Mouse (Mus musculus) midbrain, embryonic 15.5 days (tissue): ENCODE data around the gene Ccdc18. TPM values are rescaled to one million over a fixed set of nuclear protein-coding genes. Genes with fewer than 3 reads are reported as not detected.
"Not testable (repeated sequence)": the region's sequence is repeated elsewhere in the genome, so short reads cannot be mapped to it uniquely, and the experiment has no call there.

ENCODE experiments used
- ATAC-seq: fragments of 200-750 bp; cut with Nextera tagmentation; replicated peaks from 2 replicates; pipeline ENCODE4 v1.8.0; 2017; ENCODE audit warnings: moderate TSS enrichment
- H3K27ac ChIP-seq: fragments of 300-500 bp; sonication (generic); 2 replicates; pipeline ENCODE4 v1.5.1; 2015; ENCODE audit warnings: mild to moderate bottlenecking, inconsistent platforms
- H3K27me3 ChIP-seq: fragments of 300-500 bp; sonication (generic); replicated peaks from 2 replicates; pipeline ENCODE4 v1.6.1; 2015; ENCODE audit warnings: inconsistent platforms
- H3K36me3 ChIP-seq: fragments of 300-500 bp; sonication (generic); replicated peaks from 2 replicates; pipeline ENCODE4 v1.6.1; 2015; ENCODE audit warnings: inconsistent platforms
- H3K4me1 ChIP-seq: fragments of 300-500 bp; sonication (generic); 2 replicates; pipeline ENCODE4 v1.6.1; 2015; ENCODE audit warnings: inconsistent platforms
- H3K4me2 ChIP-seq: fragments of 300-500 bp; sonication (generic); 2 replicates; pipeline ENCODE4 v1.6.1; 2015; ENCODE audit warnings: inconsistent platforms, mild to moderate bottlenecking, moderate library complexity
- H3K4me3 ChIP-seq: fragments of 300-500 bp; sonication (generic); 2 replicates; pipeline ENCODE4 v1.5.1; 2015; ENCODE audit warnings: mild to moderate bottlenecking, inconsistent platforms
- H3K9ac ChIP-seq: fragments of 300-500 bp; sonication (generic); 2 replicates; pipeline ENCODE4 v1.6.1; 2015; ENCODE audit warnings: mild to moderate bottlenecking, inconsistent platforms
- H3K9me3 ChIP-seq: fragments of 300-500 bp; sonication (generic); 2 replicates; pipeline ENCODE4 v1.6.1; 2016; ENCODE audit warnings: inconsistent platforms
- WGBS: fragments of 180-500 bp; shearing (Covaris S2); methylation state at CpG from one replicate; pipeline ENCODE4 v1.1.7; 2015; ENCODE audit warnings: mixed read lengths; 5-methylcytosine and 5-hydroxymethylcytosine counted together
- polyA plus RNA-seq: library from polyadenylated mRNA; unstranded; fragments of >200 nt; fragmentation: Nextera tagmentation; extraction: Ambion mirVana; gene quantifications from 2 replicates; pipeline ENCODE4 v1.2.1, GENCODE M21; 2015

Ccdc18 gene
- polyA plus RNA-seq, 1 experiment from 2014 or later, result 2.0 TPM

DNA sequence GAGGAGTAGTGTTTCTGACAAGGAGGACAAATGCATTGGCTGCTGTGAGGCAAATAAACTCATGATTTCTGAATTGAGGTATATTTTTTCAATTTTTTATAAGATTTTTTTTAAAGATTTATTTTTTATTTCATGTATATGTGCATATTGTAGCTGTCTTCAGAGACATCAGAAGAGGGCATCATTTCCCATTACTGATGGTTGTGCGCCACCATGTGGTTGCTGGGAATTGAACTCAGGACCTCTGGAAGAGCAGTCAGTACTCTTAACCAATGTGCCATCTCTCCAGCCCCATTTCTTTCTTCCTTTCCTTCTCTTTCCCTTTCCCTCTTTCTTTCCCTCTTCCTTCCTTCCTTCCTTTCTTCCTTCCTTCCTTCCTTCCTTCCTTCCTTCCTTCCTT, 31.0 kb downstream of the Ccdc18 start:
- ATAC-seq, result no peak
- Histone ChIP-seq H3K36me3 (no peaks in the 10 kb centered on the region), H3K27ac (no peak overlapping the region)

DNA sequence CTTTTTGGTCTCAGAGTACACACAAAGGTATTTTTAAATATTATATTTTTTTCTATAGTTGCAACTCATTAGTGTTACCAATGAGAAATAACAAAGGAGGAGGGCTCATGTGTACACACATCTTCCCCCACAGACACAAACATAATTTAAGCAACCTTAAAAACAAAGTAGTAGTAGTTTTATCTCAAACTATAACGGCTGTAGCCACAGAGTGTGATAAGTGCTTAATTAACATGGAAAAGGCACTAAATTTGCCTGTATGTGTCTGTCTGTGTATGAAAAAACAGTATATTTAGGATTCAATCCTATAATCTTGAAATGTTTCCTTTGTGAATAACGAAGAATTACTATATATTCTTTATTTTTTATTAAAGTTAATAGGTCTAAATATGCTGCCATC, 51.4 kb downstream of the Ccdc18 start:
- WGBS, result 90% methylated on average over 2 of the region's 2 CpGs
- H3K36me3 ChIP-seq, result no peaks in the 10 kb centered on the region
- H3K27me3 ChIP-seq, result no peaks in the 10 kb centered on the region
- H3K4me2 ChIP-seq, result no peak overlapping the region
- H3K9me3 ChIP-seq, result no peaks in the 10 kb centered on the region
- no peak overlapping the region for H3K27ac ChIP-seq
- no peaks in the 10 kb centered on the region for H3K4me1 ChIP-seq
- H3K4me3 ChIP-seq, result no peak overlapping the region
- H3K9ac ChIP-seq, result no peak overlapping the region
- no peak for ATAC-seq

More for the DNA sequence above, 31.0 kb downstream of the Ccdc18 start:
- no peak overlapping the region for H3K4me3 ChIP-seq
- no peaks in the 10 kb centered on the region for H3K9me3 ChIP-seq
- no peak overlapping the region for H3K9ac ChIP-seq
- no peaks in the 10 kb centered on the region for H3K4me1 ChIP-seq
- no peak overlapping the region for H3K4me2 ChIP-seq
- no peaks in the 10 kb centered on the region for H3K27me3 ChIP-seq
- WGBS, result 25% methylated on average over 1 of the region's 1 CpGs

DNA sequence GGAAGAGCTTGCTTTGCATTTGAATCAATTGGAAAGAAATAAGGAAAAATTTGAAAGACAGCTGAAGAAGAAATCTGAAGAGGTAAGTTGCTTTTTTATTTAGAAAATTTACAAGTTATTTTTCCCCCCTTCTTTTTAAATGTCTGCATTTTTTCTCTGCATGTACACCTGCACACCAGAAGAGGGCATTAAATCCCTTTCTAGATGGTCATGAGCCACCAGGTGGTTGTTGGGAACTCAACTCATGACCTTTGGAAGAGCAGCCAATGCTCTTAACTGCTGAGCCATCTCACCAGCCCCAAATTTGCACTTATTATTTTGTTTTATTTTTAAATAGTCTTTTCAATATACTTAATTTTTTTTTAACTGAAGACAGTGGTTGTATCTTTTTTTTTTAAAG, 56.3 kb downstream of the Ccdc18 start:
- no peak overlapping the region for H3K27ac ChIP-seq
- no peaks in the 10 kb centered on the region for H3K4me1 ChIP-seq
- H3K27me3 ChIP-seq, result no peaks in the 10 kb centered on the region
- H3K9ac ChIP-seq, result no peak overlapping the region
- no peaks in the 10 kb centered on the region for H3K9me3 ChIP-seq
- no peaks in the 10 kb centered on the region for H3K36me3 ChIP-seq
- H3K4me2 ChIP-seq, result no peak overlapping the region
- H3K4me3 ChIP-seq, result no peak overlapping the region
- ATAC-seq, result no peak

DNA sequence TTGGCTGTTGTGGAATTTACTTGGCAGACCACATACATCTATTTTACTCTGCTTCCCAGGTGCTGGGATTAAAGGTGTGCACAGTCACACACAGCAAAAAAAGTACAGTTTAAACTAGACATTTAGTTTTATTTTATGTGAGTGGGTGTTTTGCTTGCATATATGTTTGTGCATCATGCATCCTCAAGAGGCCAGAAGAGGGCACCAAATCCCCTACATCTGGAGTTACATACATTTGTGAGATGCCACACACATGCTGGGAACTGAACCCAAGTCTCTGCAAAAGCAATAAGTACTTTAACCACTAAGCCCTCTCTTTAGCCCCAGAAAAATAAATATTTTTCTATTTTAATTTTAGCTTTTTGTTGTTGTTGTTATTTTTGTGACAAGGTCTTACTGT, 73.3 kb downstream of the Ccdc18 start:
- no peak overlapping the region for H3K4me2 ChIP-seq
- no peak overlapping the region for H3K27ac ChIP-seq
- no peaks in the 10 kb centered on the region for H3K9me3 ChIP-seq
- no peaks in the 10 kb centered on the region for H3K27me3 ChIP-seq
- H3K4me1 ChIP-seq, result no peaks in the 10 kb centered on the region
- ATAC-seq, result no peak
- H3K36me3 ChIP-seq, result no peaks in the 10 kb centered on the region
- no peak overlapping the region for H3K4me3 ChIP-seq
- no peak overlapping the region for H3K9ac ChIP-seq

DNA sequence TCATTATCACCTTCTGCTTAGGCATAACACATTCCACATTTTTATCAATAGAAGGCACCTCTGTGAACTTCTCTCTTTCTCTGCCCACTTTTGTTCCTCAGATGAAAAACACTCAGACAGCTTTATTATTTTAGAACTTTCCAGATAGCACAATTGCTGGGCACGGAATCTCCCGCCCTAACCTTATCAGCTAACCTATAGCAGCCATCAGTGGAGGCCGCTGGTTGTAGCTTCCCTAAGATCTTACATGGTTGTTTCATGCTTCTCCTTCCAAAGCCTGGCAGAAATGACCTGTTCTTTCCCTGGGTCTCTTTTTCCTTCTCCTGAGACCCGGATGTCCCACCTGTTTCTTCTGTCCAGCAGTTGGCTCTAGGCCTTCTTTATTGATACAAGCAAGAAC, 78.8 kb downstream of the Ccdc18 start:
- no peak overlapping the region for H3K27ac ChIP-seq
- H3K4me1 ChIP-seq, result no peaks in the 10 kb centered on the region
- 92% methylated on average over 4 of the region's 4 CpGs for WGBS
- H3K27me3 ChIP-seq, result no peaks in the 10 kb centered on the region
- no peak for ATAC-seq
- H3K9ac ChIP-seq, result no peak overlapping the region
- no peak overlapping the region for H3K4me3 ChIP-seq
- no peaks in the 10 kb centered on the region for H3K9me3 ChIP-seq
- H3K36me3 ChIP-seq, result no peaks in the 10 kb centered on the region
- H3K4me2 ChIP-seq, result no peak overlapping the region

DNA sequence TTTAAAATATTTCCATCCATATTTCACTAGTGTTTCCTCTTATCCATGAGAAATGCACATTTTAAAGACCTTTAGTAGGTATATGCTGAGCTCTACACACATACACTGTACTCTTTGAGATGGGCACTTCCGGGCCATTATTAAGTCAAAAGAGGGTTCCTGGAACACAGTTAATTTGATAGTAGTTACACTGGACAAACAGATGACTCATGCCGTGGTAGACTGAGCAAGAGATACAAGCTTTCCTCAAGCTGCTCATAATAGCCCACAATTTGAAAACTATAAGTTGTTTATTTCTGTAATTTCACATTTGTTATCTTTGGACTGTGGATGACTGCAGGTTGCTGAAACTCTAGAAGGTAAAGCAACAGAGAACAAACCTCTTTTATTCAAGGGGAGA, 82.3 kb downstream of the Ccdc18 start:
- Histone ChIP-seq H3K4me3 (no peak overlapping the region), H3K27me3 (no peaks in the 10 kb centered on the region), H3K9me3 (no peaks in the 10 kb centered on the region), H3K9ac (no peak overlapping the region), H3K36me3 (no peaks in the 10 kb centered on the region), H3K4me2 (no peak overlapping the region), H3K27ac (no peak overlapping the region), H3K4me1 (no peaks in the 10 kb centered on the region)
- no peak for ATAC-seq
- 93% methylated on average over 2 of the region's 2 CpGs for WGBS

DNA sequence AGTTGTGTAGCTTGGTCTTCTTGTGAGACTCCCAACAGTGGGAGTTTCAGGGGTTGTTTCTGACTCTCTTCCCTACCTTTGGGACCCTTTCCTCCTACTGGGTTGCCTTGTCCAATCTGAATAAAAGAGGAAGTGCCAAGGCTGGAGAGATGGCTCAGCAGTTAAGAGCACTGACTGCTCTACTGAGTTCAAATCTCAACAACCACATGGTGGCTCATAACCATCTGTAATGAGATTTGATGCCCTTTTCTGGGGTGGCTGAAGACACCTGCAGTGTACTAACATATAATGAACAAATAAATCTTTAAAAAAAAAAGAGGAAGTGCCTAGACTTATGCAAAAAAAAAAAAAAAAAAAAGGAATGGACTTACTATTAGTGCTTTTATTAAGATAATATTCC, 91.4 kb downstream of the Ccdc18 start:
- Histone ChIP-seq H3K4me2 (no peak overlapping the region), H3K4me1 (no peaks in the 10 kb centered on the region), H3K27ac (no peak overlapping the region), H3K4me3 (no peak overlapping the region), H3K36me3 (no peaks in the 10 kb centered on the region), H3K9ac (no peak overlapping the region), H3K9me3 (no peaks in the 10 kb centered on the region), H3K27me3 (no peaks in the 10 kb centered on the region)
- no peak for ATAC-seq

DNA sequence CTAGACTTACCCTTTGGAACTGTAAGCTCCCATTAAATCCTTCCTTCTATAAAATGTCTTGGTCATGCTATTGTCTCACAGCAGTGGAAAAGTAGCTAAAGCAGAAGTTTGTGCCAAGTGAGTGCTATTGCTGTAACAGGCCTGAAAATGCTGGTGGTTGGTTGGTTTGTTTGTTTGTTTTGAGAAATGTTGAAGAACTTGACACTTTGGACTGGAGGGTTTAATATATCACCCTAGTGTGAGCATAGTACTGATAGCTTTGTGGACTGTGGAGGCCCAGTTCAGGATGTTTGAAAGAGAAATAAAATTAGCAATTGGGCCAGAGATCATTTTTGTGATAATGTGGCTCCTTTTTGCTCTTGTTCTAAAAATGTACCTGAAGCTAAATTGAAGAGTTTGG, 93.5 kb downstream of the Ccdc18 start:
- Histone ChIP-seq H3K9me3 (no peaks in the 10 kb centered on the region), H3K4me3 (no peak overlapping the region), H3K27ac (no peak overlapping the region), H3K36me3 (no peaks in the 10 kb centered on the region), H3K27me3 (no peaks in the 10 kb centered on the region), H3K4me2 (no peak overlapping the region), H3K9ac (no peak overlapping the region), H3K4me1 (no peaks in the 10 kb centered on the region)
- ATAC-seq, result no peak

DNA sequence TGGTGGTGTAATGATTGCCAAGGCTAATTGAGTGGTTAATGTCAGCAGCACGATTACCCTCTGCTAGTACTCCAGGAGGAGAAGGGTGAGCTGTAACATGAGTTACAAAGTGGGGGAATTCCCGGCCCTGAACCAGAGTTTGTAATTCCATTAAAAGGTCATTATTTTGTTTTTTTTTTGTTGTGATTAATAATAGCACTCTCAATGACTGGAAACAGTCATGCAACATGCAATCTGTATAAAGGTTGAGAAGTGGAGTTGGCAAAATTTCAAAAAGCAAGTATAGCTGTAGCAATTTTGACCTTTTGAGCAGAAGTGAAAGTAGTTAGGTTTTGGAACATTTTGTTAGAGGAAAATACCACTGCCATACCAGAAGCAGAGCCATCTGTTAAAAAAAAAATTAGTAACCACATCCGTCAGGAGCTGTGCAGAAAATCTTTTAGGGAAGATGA, 113.7 kb downstream of the Ccdc18 start:
- no peak for ATAC-seq
- H3K4me3 ChIP-seq, result no peak overlapping the region
- no peaks in the 10 kb centered on the region for H3K36me3 ChIP-seq
- H3K9ac ChIP-seq, result no peak overlapping the region
- no peaks in the 10 kb centered on the region for H3K27me3 ChIP-seq
- no peaks in the 10 kb centered on the region for H3K4me1 ChIP-seq
- WGBS, result 68% methylated on average over 3 of the region's 3 CpGs
- no peak overlapping the region for H3K4me2 ChIP-seq
- no peaks in the 10 kb centered on the region for H3K9me3 ChIP-seq
- H3K27ac ChIP-seq, result no peak overlapping the region

DNA sequence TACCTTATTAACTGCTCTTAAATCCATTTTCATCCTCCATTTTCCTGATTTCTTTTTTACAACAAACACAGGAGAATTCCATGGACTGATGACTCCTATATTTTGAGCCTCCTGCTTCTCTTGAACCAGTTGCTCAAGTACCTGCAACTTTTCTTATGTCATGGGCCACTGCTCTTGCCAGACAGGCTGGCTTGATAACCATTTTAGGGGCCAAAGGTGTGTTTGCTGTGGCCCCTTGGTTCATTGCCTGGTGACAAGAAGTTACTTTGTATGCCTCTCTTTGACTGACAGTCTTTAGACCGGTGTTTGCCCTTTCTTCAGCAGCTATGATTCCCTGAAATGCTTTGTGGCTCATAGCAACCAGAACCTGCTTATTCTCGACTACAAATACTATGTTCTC, 117.4 kb downstream of the Ccdc18 start:
- H3K27me3 ChIP-seq, result no peaks in the 10 kb centered on the region

DNA sequence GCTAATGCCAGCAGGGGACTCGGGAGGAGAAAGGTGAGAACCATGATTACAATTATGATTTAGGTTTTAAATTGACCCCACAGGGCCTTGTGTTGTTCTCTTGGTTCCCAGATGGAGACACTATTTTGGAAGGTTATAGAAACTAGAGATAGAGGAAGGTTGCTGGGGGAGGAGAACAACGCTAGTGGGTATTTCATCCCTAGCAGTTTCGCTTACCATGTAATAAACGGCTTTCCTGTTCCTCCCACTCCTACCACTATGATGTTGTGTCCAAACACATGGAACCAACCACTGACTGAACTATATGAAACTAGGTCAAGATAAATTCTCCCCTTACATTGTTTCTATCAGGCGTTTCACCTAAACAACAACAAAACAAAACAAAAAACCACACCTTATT, 122.6 kb downstream of the Ccdc18 start:
- H3K9ac ChIP-seq, result no peak overlapping the region
- WGBS, result 87% methylated on average over 5 of the region's 5 CpGs
- H3K9me3 ChIP-seq, result no peaks in the 10 kb centered on the region
- H3K4me1 ChIP-seq, result no peaks in the 10 kb centered on the region
- no peaks in the 10 kb centered on the region for H3K27me3 ChIP-seq
- no peak overlapping the region for H3K4me3 ChIP-seq
- ATAC-seq, result no peak
- no peaks in the 10 kb centered on the region for H3K36me3 ChIP-seq
- no peak overlapping the region for H3K27ac ChIP-seq
- H3K4me2 ChIP-seq, result no peak overlapping the region

More for the DNA sequence above, 117.4 kb downstream of the Ccdc18 start:
- 76% methylated on average over 2 of the region's 2 CpGs for WGBS
- H3K4me3 ChIP-seq, result no peak overlapping the region
- H3K4me2 ChIP-seq, result no peak overlapping the region
- no peak overlapping the region for H3K9ac ChIP-seq
- H3K27ac ChIP-seq, result no peak overlapping the region
- H3K9me3 ChIP-seq, result no peaks in the 10 kb centered on the region
- ATAC-seq, result no peak
- no peaks in the 10 kb centered on the region for H3K36me3 ChIP-seq
- H3K4me1 ChIP-seq, result no peaks in the 10 kb centered on the region

DNA sequence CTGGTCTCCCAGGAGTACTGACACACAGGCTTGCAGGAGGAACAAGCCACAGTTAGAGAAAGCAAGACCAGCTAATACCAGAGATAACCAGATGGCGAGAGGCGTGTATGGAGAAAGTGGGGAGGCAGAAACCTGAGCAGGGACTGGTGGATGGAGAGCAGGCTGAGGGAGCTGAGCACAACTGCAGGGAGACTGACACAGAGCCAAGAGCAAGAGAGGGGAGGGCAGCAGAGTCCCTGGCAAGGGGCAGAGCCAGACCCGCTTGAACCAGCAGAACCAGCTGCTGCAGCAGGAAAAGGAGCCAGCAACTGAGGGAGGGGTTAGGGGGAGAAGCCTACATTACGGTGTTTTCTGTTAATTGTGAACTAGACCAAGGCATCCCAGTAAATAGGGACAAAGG, 130.0 kb downstream of the Ccdc18 start:
- no peak for ATAC-seq
- no peaks in the 10 kb centered on the region for H3K9me3 ChIP-seq
- no peaks in the 10 kb centered on the region for H3K36me3 ChIP-seq
- no peak overlapping the region for H3K9ac ChIP-seq
- no peak overlapping the region for H3K4me3 ChIP-seq
- H3K4me2 ChIP-seq, result no peak overlapping the region
- WGBS, result 51% methylated on average over 4 of the region's 4 CpGs
- no peaks in the 10 kb centered on the region for H3K27me3 ChIP-seq
- H3K4me1 ChIP-seq, result peaks cover under 1% of the 10 kb centered on the region
- H3K27ac ChIP-seq, result no peak overlapping the region

DNA sequence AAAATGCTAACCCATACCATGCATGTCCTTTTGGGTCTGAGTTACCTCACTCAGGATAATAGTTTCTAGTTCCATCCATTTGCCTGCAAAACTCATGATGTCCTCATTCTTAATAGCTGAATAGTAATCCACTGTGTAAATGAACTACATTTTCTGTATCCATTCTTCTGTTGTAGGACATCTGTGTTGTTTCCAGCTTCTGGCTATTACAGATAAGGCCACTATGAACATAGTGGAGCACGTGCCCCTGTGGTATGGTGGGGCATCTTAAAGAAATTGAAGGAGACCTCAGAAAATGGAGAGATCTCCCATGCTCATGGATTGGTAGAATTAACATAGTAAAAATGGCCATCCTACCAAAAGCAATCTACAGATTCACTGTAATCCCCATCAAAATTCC, 131.1 kb downstream of the Ccdc18 start:
- not testable (repeated sequence) for H3K27ac ChIP-seq

DNA sequence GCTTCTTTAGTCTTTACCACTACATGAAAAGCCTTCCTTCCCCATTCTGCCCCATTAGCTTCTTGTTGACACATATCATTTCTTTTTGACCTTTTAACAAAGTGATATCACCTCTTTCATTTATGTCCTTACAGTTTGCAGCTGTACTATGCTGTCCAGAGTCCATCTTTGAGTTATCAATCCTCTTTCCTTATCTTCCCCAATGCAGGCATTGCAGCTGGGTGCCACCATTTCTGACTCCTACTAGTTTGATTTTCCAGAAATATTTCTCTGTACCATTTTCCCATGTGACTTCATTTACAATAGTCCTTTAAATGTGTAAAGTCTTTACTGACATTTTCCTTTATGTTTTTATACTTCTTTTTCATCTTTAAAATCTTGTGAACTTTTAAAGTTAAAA, 134.3 kb downstream of the Ccdc18 start:
- Histone ChIP-seq H3K9ac (no peak overlapping the region), H3K4me2 (no peak overlapping the region), H3K27ac (no peak overlapping the region), H3K36me3 (no peaks in the 10 kb centered on the region), H3K27me3 (no peaks in the 10 kb centered on the region), H3K4me1 (peaks cover 27% of the 10 kb centered on the region), H3K4me3 (no peak overlapping the region), H3K9me3 (no peaks in the 10 kb centered on the region)
- ATAC-seq, result no peak

More for the DNA sequence above, 131.1 kb downstream of the Ccdc18 start:
- not testable (repeated sequence) for H3K9ac ChIP-seq, ATAC-seq, H3K27me3 ChIP-seq, H3K4me3 ChIP-seq, H3K36me3 ChIP-seq, H3K4me1 ChIP-seq, H3K9me3 ChIP-seq, H3K4me2 ChIP-seq
- WGBS, result 84% methylated on average over 1 of the region's 1 CpGs
